In the genomic region with DNA sequence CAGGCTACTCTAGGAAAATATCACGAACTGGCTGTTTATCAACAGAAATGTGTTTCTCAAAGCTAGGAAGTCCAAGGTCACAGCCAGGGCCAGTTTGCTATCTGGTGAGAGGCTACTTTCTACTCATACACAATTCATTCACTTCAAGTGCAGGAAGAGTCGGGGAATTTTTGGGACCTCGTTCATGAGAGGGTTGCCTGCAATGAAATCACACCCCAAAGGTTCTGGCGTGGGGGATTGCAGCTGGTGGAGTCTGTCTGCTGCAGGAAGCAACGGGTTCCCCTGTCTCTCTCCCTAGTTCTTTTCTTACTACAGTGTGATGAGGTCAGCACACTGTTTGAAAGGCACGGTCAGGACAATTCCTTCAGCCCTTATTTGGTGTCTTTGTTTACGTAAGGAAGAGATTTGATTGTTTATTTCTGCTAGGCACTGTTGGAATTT, we compare ENCODE assay signal across 12 mouse cellular contexts. TPM values are rescaled to one million over a fixed set of nuclear protein-coding genes. Genes with fewer than 3 reads are reported as not detected.
A peak's percentile ranks its signal among the peaks of the same experiment; 100 is the strongest.
DNase-seq lines count a peak whose midpoint lies in the region; ATAC-seq and TF ChIP-seq lines count a peak whose summit lies in the region.
"Had no signal": no experiment of that assay in that cellular context is flagged by ENCODE, and none has a peak within 500 bp of the region (broad histone marks: within the 10 kb centered on the region; RNA-seq: fewer than 3 reads in every experiment).

No protein-coding gene starts in this region.

- TF ChIP-seq POLR2A in kidney, adult 2 months (IDR thresholded peaks at IDR 0.05; ENCODE audit: low read depth, low read length), result no peak

- H3K27ac ChIP-seq in kidney, adult 2 months (ENCODE audit: insufficient read depth, low read depth, low read length), result no peak overlapping the region; the same call in 1 of the 2 replicates
- H3K27ac ChIP-seq in neural tube, embryonic 15.5 days (replicated peaks), result no peak overlapping the region

- no peaks in the 10 kb centered on the region for H3K27me3 ChIP-seq in kidney, adult 2 months (replicated peaks; ENCODE audit: control insufficient read depth, insufficient read depth, low read length)
- H3K27me3 ChIP-seq in neural tube, embryonic 15.5 days (replicated peaks), result no peaks in the 10 kb centered on the region

- H3K4me2 ChIP-seq in neural tube, embryonic 15.5 days, result no peak overlapping the region

- H3K4me3 ChIP-seq in kidney, adult 2 months (ENCODE audit: insufficient read depth, low read depth, low read length), result no peak overlapping the region
- no peak overlapping the region for H3K4me3 ChIP-seq in neural tube, embryonic 15.5 days (replicated peaks)

- 35% methylated on average over 7 of the region's 7 CpGs for WGBS in kidney, adult 2 months
- WGBS in neural tube, embryonic 15.5 days, result 67% methylated on average over 7 of the region's 7 CpGs

- no peak overlapping the region for H3K9ac ChIP-seq in neural tube, embryonic 15.5 days (replicated peaks)

- H3K4me1 ChIP-seq in kidney, adult 2 months (ENCODE audit: control insufficient read depth, insufficient read depth, low read length), result peaks cover 11% of the 10 kb centered on the region
- H3K4me1 ChIP-seq in neural tube, embryonic 15.5 days, result peaks cover 17% of the 10 kb centered on the region

- no peaks in the 10 kb centered on the region for H3K9me3 ChIP-seq in neural tube, embryonic 15.5 days (replicated peaks)

- intact Hi-C loops in heart, postnatal 10 days (cut with DNase I), result no loop called here
- intact Hi-C loops in left cerebral cortex, postnatal 36 days (cut with DNase I), result no loop called here

- no peak for TF ChIP-seq CTCF in kidney, adult 2 months (conservative IDR thresholded peaks at IDR 0.05; ENCODE audit: insufficient read depth, insufficient read length, low read depth, low read length)

- ATAC-seq in neural tube, embryonic 15.5 days (ENCODE audit: low FRiP score), result no peak
- ATAC-seq: hindbrain, embryonic 16.5 days had no signal

- DNase-seq in kidney, adult 2 months, result peak; percentile 48
- no peak for DNase-seq in kidney, adult 8-10 months
- DNase-seq in adrenal gland, postnatal 14 days, result peak; percentile 61
- DNase-seq in heart, postnatal 10 days, result peak; percentile 26 to 36
- peak; percentile 58 for DNase-seq in lung, postnatal 10 days
- DNase-seq in urinary bladder, adult 2 months (ENCODE audit: low spot score), result no peak
- no peak for DNase-seq in left cerebral cortex, postnatal 36 days (ENCODE audit: low spot score in 2 of 2)
- DNase-seq: midbrain, embryonic 14.5 days; right cerebral cortex, postnatal 14 days; thymus, postnatal 4 days had no signal

- no peaks in the 10 kb centered on the region for H3K36me3 ChIP-seq in kidney, adult 2 months (ENCODE audit: control insufficient read depth, insufficient read depth, low read length)
- no peaks in the 10 kb centered on the region for H3K36me3 ChIP-seq in neural tube, embryonic 15.5 days

RNA-seq across cellular contexts. Expression of gene Alg14, which starts 48.8 kb away (rescaled TPM):
- polyA plus RNA-seq in kidney, adult 2 months (2012; rRNA removed), result 19.8 and 22.9 TPM in 2 replicates
- 37.2 and 37.9 TPM in 2 replicates for total RNA-seq in adrenal gland, postnatal 14 days (2021)
- total RNA-seq in heart, postnatal 10 days (2021), result 10 to 100 TPM; 16.6 to 17.0 TPM
- polyA plus RNA-seq in urinary bladder, adult 2 months (2012; rRNA removed), result 25.0 TPM in 2 replicates
- polyA plus RNA-seq in neural tube, embryonic 15.5 days (2015; fragmentation: Nextera tagmentation; extraction: Ambion mirVana), result 37.9 and 46.2 TPM in 2 replicates
- total RNA-seq in left cerebral cortex, postnatal 36 days (2021), result 10 to 100 TPM; 12.8 to 13.8 TPM

RNA-seq across cellular contexts. Expression of gene Tmem56, which starts 57.4 kb away (rescaled TPM):
- polyA plus RNA-seq in kidney, adult 2 months (2012; rRNA removed), result 2.5 and 2.7 TPM in 2 replicates
- 24.9 and 35.0 TPM in 2 replicates for total RNA-seq in adrenal gland, postnatal 14 days (2021)
- 1 to 10 TPM; 1.0 to 1.4 TPM for total RNA-seq in heart, postnatal 10 days (2021)
- 6.8 and 8.6 TPM in 2 replicates for polyA plus RNA-seq in urinary bladder, adult 2 months (2012; rRNA removed)
- 2.5 and 2.6 TPM in 2 replicates for polyA plus RNA-seq in neural tube, embryonic 15.5 days (2015; fragmentation: Nextera tagmentation; extraction: Ambion mirVana)
- total RNA-seq in left cerebral cortex, postnatal 36 days (2021), result 10 to 100 TPM; 46.0 to 47.0 TPM

Comparison
In these comparisons a context has a peak if more than half of its experiments do, and no peak if none do; other contexts are left out.
1. DNase-seq: peak in kidney, adult 2 months (single experiment), adrenal gland, postnatal 14 days (single experiment), heart, postnatal 10 days (2 of 2) and lung, postnatal 10 days (single experiment); none in kidney, adult 8-10 months (0 of 2), urinary bladder, adult 2 months (single experiment) and left cerebral cortex, postnatal 36 days (0 of 2).
2. RNA of gene Tmem56, which starts 57.4 kb away (total RNA-seq): 46.0 to 47.0 TPM in left cerebral cortex, postnatal 36 days and 24.9 to 35.0 TPM in adrenal gland, postnatal 14 days; 1.0 to 1.4 TPM in heart, postnatal 10 days; every median in the first group is over 10 times any median in the second.